8 mouse cellular contexts compared by ENCODE assay signal in the genomic region with DNA sequence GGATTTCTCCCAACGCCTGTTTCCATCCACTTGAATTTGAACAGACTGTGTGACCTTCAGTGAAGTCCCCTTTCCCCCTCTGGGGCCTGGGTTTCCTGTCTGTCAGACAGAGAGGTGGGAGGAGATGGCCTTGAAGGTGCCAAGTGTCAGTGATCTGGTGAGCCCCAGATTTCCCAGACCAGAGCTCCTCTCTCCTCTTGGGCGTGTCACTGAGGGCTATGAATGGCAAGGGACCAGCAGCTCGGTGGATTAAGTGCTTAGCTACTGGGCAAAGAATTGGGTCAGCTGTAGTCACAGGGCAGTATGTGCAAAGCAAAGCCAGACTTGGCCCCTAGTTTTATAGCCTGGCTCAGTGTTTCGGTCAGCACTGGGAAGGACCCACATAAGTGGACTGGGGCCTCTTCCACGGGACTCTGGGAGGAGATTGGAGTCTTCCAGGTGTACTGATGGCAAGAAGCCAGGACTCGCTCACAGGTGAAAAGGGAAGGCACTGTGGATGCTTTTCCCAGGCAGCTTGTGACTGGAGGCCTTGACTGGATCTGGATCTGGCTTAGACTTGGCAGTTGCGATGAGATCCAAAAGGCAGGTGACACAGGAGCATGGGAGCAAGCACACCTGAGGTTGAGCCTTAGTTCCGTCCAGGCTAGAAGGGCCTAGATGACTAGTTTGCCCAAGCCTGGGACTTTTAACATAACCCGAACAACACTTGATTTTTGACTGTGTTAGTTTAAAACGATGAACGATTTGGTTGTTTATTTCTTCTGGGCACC. TPM values are rescaled to one million over a fixed set of nuclear protein-coding genes. Genes with fewer than 3 reads are reported as not detected.
DNase-seq lines count a peak whose midpoint lies in the region; ATAC-seq and TF ChIP-seq lines count a peak whose summit lies in the region.

No protein-coding gene starts in this region.

- H3K36me3 ChIP-seq in lung, embryonic 14.5 days (ENCODE audit: insufficient read depth) = peaks cover 44% of the 10 kb centered on the region
- H3K36me3 ChIP-seq in heart, embryonic 11.5 days (ENCODE audit: control insufficient read depth, insufficient read depth, low read length) = peaks cover 33% of the 10 kb centered on the region

- H3K4me1 ChIP-seq in lung, embryonic 14.5 days (ENCODE audit: insufficient read depth) = peaks cover 22% of the 10 kb centered on the region
- peaks cover 55% of the 10 kb centered on the region for H3K4me1 ChIP-seq in heart, embryonic 11.5 days (ENCODE audit: control insufficient read depth, insufficient read depth, low read length)

- peak; percentile 22 for DNase-seq in adrenal gland, postnatal 14 days
- no peak for DNase-seq in adrenal gland, postnatal 25 days
- peak; percentile 44 for DNase-seq in lung, embryonic 14.5 days
- no peak for DNase-seq in lung, postnatal 14 days
- DNase-seq in retina, postnatal 1 day = peak; percentile 88
- no peak for DNase-seq in cerebellum, adult 18-20 months
- no peak for DNase-seq in ovary, postnatal 10 days (ENCODE audit: low spot score)

- TF ChIP-seq CTCF in lung, embryonic 14.5 days (IDR thresholded peaks at IDR 0.05; ENCODE audit: low read depth) = no peak

- WGBS in lung, embryonic 14.5 days = 71% methylated on average over 11 of the region's 11 CpGs
- WGBS in heart, embryonic 11.5 days (ENCODE audit: insufficient replicate concordance) = 69% methylated on average over 11 of the region's 11 CpGs

- peak overlapping the region; percentile 32; the same call in 1 of the 2 replicates for H3K27ac ChIP-seq in lung, embryonic 14.5 days (ENCODE audit: low read depth)
- H3K27ac ChIP-seq in heart, embryonic 11.5 days (ENCODE audit: low read depth, low read length) = peak overlapping the region; percentile 76

- H3K9ac ChIP-seq in lung, embryonic 14.5 days = no peak overlapping the region
- H3K9ac ChIP-seq in heart, embryonic 11.5 days (ENCODE audit: low read depth, low read length) = no peak overlapping the region

- ATAC-seq in lung, embryonic 14.5 days (ENCODE audit: insufficient read depth) = no peak
- 0 out of 2 replicates have a peak, but pooled peaks have one; percentile 27 for ATAC-seq in heart, embryonic 11.5 days (replicated peaks; ENCODE audit: insufficient number of reproducible peaks, low FRiP score, low TSS enrichment)

- no peaks in the 10 kb centered on the region; the same call in 1 of the 2 replicates for H3K9me3 ChIP-seq in lung, embryonic 14.5 days (ENCODE audit: low read depth, low read length)
- H3K9me3 ChIP-seq in heart, embryonic 11.5 days (replicated peaks; ENCODE audit: control insufficient read depth, low read length) = no peaks in the 10 kb centered on the region

- no peaks in the 10 kb centered on the region for H3K27me3 ChIP-seq in lung, embryonic 14.5 days (ENCODE audit: insufficient read depth, low read length)
- no peaks in the 10 kb centered on the region for H3K27me3 ChIP-seq in heart, embryonic 11.5 days (ENCODE audit: control insufficient read depth, insufficient read depth, low read length)

- no peak overlapping the region for H3K4me3 ChIP-seq in lung, embryonic 14.5 days (ENCODE audit: low read depth, low read length)
- H3K4me3 ChIP-seq in heart, embryonic 11.5 days (ENCODE audit: low read depth, low read length) = no peak overlapping the region

- no peak overlapping the region for H3K4me2 ChIP-seq in lung, embryonic 14.5 days
- no peak overlapping the region for H3K4me2 ChIP-seq in heart, embryonic 11.5 days

RNA-seq across cellular contexts. Expression of gene Lbh, which starts 20.1 kb away (rescaled TPM):
- 41.7 and 53.4 TPM in 2 replicates for total RNA-seq in adrenal gland, postnatal 14 days (2021)
- total RNA-seq in adrenal gland, postnatal 25 days (2021) = 24.9 and 26.2 TPM in 2 replicates
- 6.4 and 6.8 TPM in 2 replicates for polyA plus RNA-seq in lung, embryonic 14.5 days (2014; fragmentation: Nextera tagmentation; extraction: Ambion mirVana)
- 19.1 and 22.8 TPM in 2 replicates for polyA plus RNA-seq in heart, embryonic 11.5 days (2014; fragmentation: Nextera tagmentation; extraction: Ambion mirVana)

Comparison
In these comparisons a context has a peak if more than half of its experiments do, and no peak if none do; other contexts are left out.
1. DNase-seq: peak in adrenal gland, postnatal 14 days (single experiment), lung, embryonic 14.5 days (single experiment) and retina, postnatal 1 day (single experiment); none in adrenal gland, postnatal 25 days (single experiment), lung, postnatal 14 days (single experiment), cerebellum, adult 18-20 months (0 of 2) and ovary, postnatal 10 days (single experiment).